Mouse (Mus musculus) embryonic fibroblast, embryonic 13.5 days (primary cell): ENCODE measurements around the gene Olfr94.

Experiments used
- CTCF ChIP-seq: IDR thresholded peaks from 2 replicates; pipeline ENCODE4 v1.5.1; 2011; ENCODE audit warnings: mild to moderate bottlenecking, control low read depth, low read length, moderate library complexity, borderline replicate concordance; ENCODE audit not compliant: insufficient read depth
- POLR2A ChIP-seq: IDR thresholded peaks from 2 replicates; pipeline ENCODE4 v1.6.1; 2011; ENCODE audit warnings: low read depth, mild to moderate bottlenecking, control low read depth, low read length, moderate library complexity

DNA sequence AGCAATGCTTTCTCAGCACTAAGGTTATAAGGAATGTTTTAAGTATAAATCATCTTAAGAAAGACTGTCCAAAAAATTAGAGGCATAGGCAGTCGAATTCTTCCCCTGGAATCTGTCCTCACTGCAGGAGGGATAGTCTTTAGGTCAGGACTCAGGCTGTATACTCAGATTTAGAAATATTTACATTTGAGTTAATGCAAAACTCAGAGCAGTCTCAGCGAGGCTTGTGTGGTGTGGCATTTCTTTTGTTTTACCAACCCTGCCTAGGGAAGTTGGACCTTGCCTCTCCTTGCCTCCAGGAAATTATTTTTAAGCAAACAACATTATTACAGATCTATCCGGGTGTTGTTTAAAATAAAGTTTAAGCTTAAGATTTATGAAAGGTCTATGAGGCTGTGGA, 41.4 kb upstream of the Olfr94 start:
- TF ChIP-seq CTCF = no peak
- TF ChIP-seq POLR2A = no peak
